Mouse (Mus musculus): ENCODE data around the gene Fank1. TPM values are rescaled to one million over a fixed set of nuclear protein-coding genes. Genes with fewer than 3 reads are reported as not detected.

The Fank1 gene
- polyA plus RNA-seq, 1 experiment: not detected

GRCm38 (mm10) chr7:133856278-133856677 is 79.6 kb downstream of the Fank1 start:
- no peak overlapping the region for H3K4me3 ChIP-seq (replicated peaks; ENCODE audit: control insufficient read depth, low read depth, low read length)
- no peak overlapping the region for H3K27ac ChIP-seq (ENCODE audit: control insufficient read depth, insufficient read depth, low read depth, low read length, poor library complexity)
- TF ChIP-seq POLR2A (IDR thresholded peaks at IDR 0.05; ENCODE audit: borderline replicate concordance, control insufficient read depth, low read depth, low read length) (no peak), CTCF (IDR thresholded peaks at IDR 0.05; ENCODE audit: control insufficient read depth, insufficient read depth, low read length) (peak; percentile 77)
- H3K4me1 ChIP-seq (ENCODE audit: control insufficient read depth, insufficient read depth, low read length): no peaks in the 10 kb centered on the region
- 14% methylated on average over 3 of the region's 3 CpGs for WGBS

- WGBS: 72% methylated on average over 3 of the region's 3 CpGs
- Histone ChIP-seq H3K4me1 (ENCODE audit: control insufficient read depth, insufficient read depth, low read length) (no peaks in the 10 kb centered on the region), H3K27ac (ENCODE audit: control insufficient read depth, insufficient read depth, low read depth, low read length, poor library complexity) (no peak overlapping the region), H3K4me3 (replicated peaks; ENCODE audit: control insufficient read depth, low read depth, low read length) (no peak overlapping the region)
- TF ChIP-seq CTCF (IDR thresholded peaks at IDR 0.05; ENCODE audit: control insufficient read depth, insufficient read depth, low read length): no peak
- TF ChIP-seq POLR2A (IDR thresholded peaks at IDR 0.05; ENCODE audit: borderline replicate concordance, control insufficient read depth, low read depth, low read length): no peak
These were observed 81.8 kb downstream of the Fank1 start for GRCm38 (mm10) chr7:133858506-133858905.

- no peak for TF ChIP-seq POLR2A (IDR thresholded peaks at IDR 0.05; ENCODE audit: borderline replicate concordance, control insufficient read depth, low read depth, low read length)
- no peak for TF ChIP-seq CTCF (IDR thresholded peaks at IDR 0.05; ENCODE audit: control insufficient read depth, insufficient read depth, low read length)
- no peaks in the 10 kb centered on the region for H3K4me1 ChIP-seq (ENCODE audit: control insufficient read depth, insufficient read depth, low read length)
- H3K4me3 ChIP-seq (replicated peaks; ENCODE audit: control insufficient read depth, low read depth, low read length): no peak overlapping the region
- no peak overlapping the region for H3K27ac ChIP-seq (ENCODE audit: control insufficient read depth, insufficient read depth, low read depth, low read length, poor library complexity)
- 56% methylated on average over 4 of the region's 4 CpGs for WGBS
These were observed 82.9 kb downstream of the Fank1 start for GRCm38 (mm10) chr7:133859548-133859947.

GRCm38 (mm10) chr7:133862233-133862632 is 85.6 kb downstream of the Fank1 start:
- TF ChIP-seq CTCF (IDR thresholded peaks at IDR 0.05; ENCODE audit: control insufficient read depth, insufficient read depth, low read length) (no peak), POLR2A (IDR thresholded peaks at IDR 0.05; ENCODE audit: borderline replicate concordance, control insufficient read depth, low read depth, low read length) (no peak)
- Histone ChIP-seq H3K27ac (ENCODE audit: control insufficient read depth, insufficient read depth, low read depth, low read length, poor library complexity) (no peak overlapping the region), H3K4me1 (ENCODE audit: control insufficient read depth, insufficient read depth, low read length) (no peaks in the 10 kb centered on the region), H3K4me3 (replicated peaks; ENCODE audit: control insufficient read depth, low read depth, low read length) (no peak overlapping the region)
- 85% methylated on average over 6 of the region's 6 CpGs for WGBS

- Histone ChIP-seq H3K4me3 (replicated peaks; ENCODE audit: control insufficient read depth, low read depth, low read length) (no peak overlapping the region), H3K4me1 (ENCODE audit: control insufficient read depth, insufficient read depth, low read length) (no peaks in the 10 kb centered on the region), H3K27ac (ENCODE audit: control insufficient read depth, insufficient read depth, low read depth, low read length, poor library complexity) (no peak overlapping the region)
- WGBS: 88% methylated on average over 5 of the region's 5 CpGs
- TF ChIP-seq POLR2A (IDR thresholded peaks at IDR 0.05; ENCODE audit: borderline replicate concordance, control insufficient read depth, low read depth, low read length) (no peak), CTCF (IDR thresholded peaks at IDR 0.05; ENCODE audit: control insufficient read depth, insufficient read depth, low read length) (no peak)
These were observed 86.1 kb downstream of the Fank1 start for GRCm38 (mm10) chr7:133862723-133863122.

GRCm38 (mm10) chr7:133863151-133863550 is 86.5 kb downstream of the Fank1 start:
- H3K27ac ChIP-seq (ENCODE audit: control insufficient read depth, insufficient read depth, low read depth, low read length, poor library complexity): no peak overlapping the region
- H3K4me1 ChIP-seq (ENCODE audit: control insufficient read depth, insufficient read depth, low read length): no peaks in the 10 kb centered on the region
- 82% methylated on average over 3 of the region's 3 CpGs for WGBS
- H3K4me3 ChIP-seq (replicated peaks; ENCODE audit: control insufficient read depth, low read depth, low read length): no peak overlapping the region
- no peak for TF ChIP-seq POLR2A (IDR thresholded peaks at IDR 0.05; ENCODE audit: borderline replicate concordance, control insufficient read depth, low read depth, low read length)
- no peak for TF ChIP-seq CTCF (IDR thresholded peaks at IDR 0.05; ENCODE audit: control insufficient read depth, insufficient read depth, low read length)

- WGBS: 89% methylated on average over 4 of the region's 4 CpGs
- TF ChIP-seq POLR2A (IDR thresholded peaks at IDR 0.05; ENCODE audit: borderline replicate concordance, control insufficient read depth, low read depth, low read length) (no peak), CTCF (IDR thresholded peaks at IDR 0.05; ENCODE audit: control insufficient read depth, insufficient read depth, low read length) (no peak)
- Histone ChIP-seq H3K4me3 (replicated peaks; ENCODE audit: control insufficient read depth, low read depth, low read length) (no peak overlapping the region), H3K27ac (ENCODE audit: control insufficient read depth, insufficient read depth, low read depth, low read length, poor library complexity) (no peak overlapping the region), H3K4me1 (ENCODE audit: control insufficient read depth, insufficient read depth, low read length) (no peaks in the 10 kb centered on the region)
These were observed 87.0 kb downstream of the Fank1 start for GRCm38 (mm10) chr7:133863684-133864083.

- 44% methylated on average over 4 of the region's 4 CpGs for WGBS
- Histone ChIP-seq H3K4me1 (ENCODE audit: control insufficient read depth, insufficient read depth, low read length) (no peaks in the 10 kb centered on the region), H3K27ac (ENCODE audit: control insufficient read depth, insufficient read depth, low read depth, low read length, poor library complexity) (no peak overlapping the region), H3K4me3 (replicated peaks; ENCODE audit: control insufficient read depth, low read depth, low read length) (no peak overlapping the region)
- no peak for TF ChIP-seq POLR2A (IDR thresholded peaks at IDR 0.05; ENCODE audit: borderline replicate concordance, control insufficient read depth, low read depth, low read length)
- no peak for TF ChIP-seq CTCF (IDR thresholded peaks at IDR 0.05; ENCODE audit: control insufficient read depth, insufficient read depth, low read length)
These were observed 93.6 kb downstream of the Fank1 start for GRCm38 (mm10) chr7:133870265-133870664.

- WGBS: 59% methylated on average over 5 of the region's 5 CpGs
- Histone ChIP-seq H3K27ac (ENCODE audit: control insufficient read depth, insufficient read depth, low read depth, low read length, poor library complexity) (no peak overlapping the region), H3K4me1 (ENCODE audit: control insufficient read depth, insufficient read depth, low read length) (no peaks in the 10 kb centered on the region), H3K4me3 (replicated peaks; ENCODE audit: control insufficient read depth, low read depth, low read length) (no peak overlapping the region)
- no peak for TF ChIP-seq CTCF (IDR thresholded peaks at IDR 0.05; ENCODE audit: control insufficient read depth, insufficient read depth, low read length)
- no peak for TF ChIP-seq POLR2A (IDR thresholded peaks at IDR 0.05; ENCODE audit: borderline replicate concordance, control insufficient read depth, low read depth, low read length)
These were observed 96.0 kb downstream of the Fank1 start for GRCm38 (mm10) chr7:133872701-133873100.

All from bone marrow, adult 2 months (tissue).